Mouse (Mus musculus) thymus, adult 2 months (tissue): ENCODE measurements around the gene Gpr108. TPM values are rescaled to one million over a fixed set of nuclear protein-coding genes. Genes with fewer than 3 reads are reported as not detected.
A peak's percentile ranks its signal among the peaks of the same experiment; 100 is the strongest.

Experiments
- DNase-seq: peaks from one replicate; pipeline ENCODE4 v3.0.0; 2021
- H3K27ac ChIP-seq: fragments of 200-500 bp; 2 replicates; pipeline ENCODE4 v1.5.1; 2012; ENCODE audit warnings: low read length, control low read depth; ENCODE audit not compliant: control insufficient read depth, insufficient read depth
- H3K27me3 ChIP-seq: fragments of 200-500 bp; 2 replicates; pipeline ENCODE4 v1.6.1; 2012; ENCODE audit warnings: mild to moderate bottlenecking, low read length, moderate library complexity, mixed read lengths; ENCODE audit not compliant: control insufficient read depth, insufficient read depth
- H3K36me3 ChIP-seq: fragments of 200-500 bp; 2 replicates; pipeline ENCODE4 v1.6.1; 2012; ENCODE audit warnings: mild to moderate bottlenecking, low read length, moderate library complexity; ENCODE audit not compliant: control insufficient read depth, insufficient read depth
- H3K4me1 ChIP-seq: fragments of 200-500 bp; replicated peaks from 2 replicates; pipeline ENCODE4 v1.6.1; 2012; ENCODE audit warnings: low read length; ENCODE audit not compliant: control insufficient read depth, insufficient read depth
- H3K4me3 ChIP-seq: fragments of 200-500 bp; 2 replicates; pipeline ENCODE4 v1.5.1; 2012; ENCODE audit warnings: mild to moderate bottlenecking, low read length, control low read depth, moderate library complexity; ENCODE audit not compliant: control insufficient read depth, insufficient read depth
- CTCF ChIP-seq: fragments of 200-500 bp; IDR thresholded peaks from 2 replicates; pipeline ENCODE4 v1.5.1; 2012; ENCODE audit warnings: mild to moderate bottlenecking, control low read depth, low read length, moderate library complexity, borderline replicate concordance; ENCODE audit not compliant: control insufficient read depth, poor library complexity, insufficient read depth; ENCODE audit errors: extremely low read depth
- POLR2A ChIP-seq: fragments of 200-500 bp; IDR thresholded peaks from 2 replicates; pipeline ENCODE4 v1.6.1; 2012; ENCODE audit warnings: mild to moderate bottlenecking, low read length, control low read depth, moderate library complexity; ENCODE audit not compliant: control insufficient read depth, poor library complexity, insufficient read depth; ENCODE audit errors: extremely low read depth
- WGBS: fragments of 180-500 bp; shearing (Covaris S2); methylation state at CpG from one replicate; pipeline ENCODE4 v1.1.7; 2018; 5-methylcytosine and 5-hydroxymethylcytosine counted together
- polyA plus RNA-seq: library from polyadenylated mRNA; depleted of rRNA; stranded (reverse); fragments of >200 nt; gene quantifications from 2 replicates; pipeline ENCODE4 v1.2.3, GENCODE M21; 2012

The Gpr108 gene
- polyA plus RNA-seq, 1 experiment, result 63.9 TPM

- no peak overlapping the region for H3K27ac ChIP-seq
- H3K27me3 ChIP-seq, result no peaks in the 10 kb centered on the region
- WGBS, result 89% methylated on average over 10 of the region's 10 CpGs
- no peak for TF ChIP-seq POLR2A
- TF ChIP-seq CTCF, result no peak
- no peaks in the 10 kb centered on the region for H3K4me1 ChIP-seq
- DNase-seq, result no peak
- H3K36me3 ChIP-seq, result no peaks in the 10 kb centered on the region
- H3K4me3 ChIP-seq, result no peak overlapping the region
Observed at GRCm38 (mm10) chr17:57201841-57202724, 46.2 kb downstream of the Gpr108 start.

DNA sequence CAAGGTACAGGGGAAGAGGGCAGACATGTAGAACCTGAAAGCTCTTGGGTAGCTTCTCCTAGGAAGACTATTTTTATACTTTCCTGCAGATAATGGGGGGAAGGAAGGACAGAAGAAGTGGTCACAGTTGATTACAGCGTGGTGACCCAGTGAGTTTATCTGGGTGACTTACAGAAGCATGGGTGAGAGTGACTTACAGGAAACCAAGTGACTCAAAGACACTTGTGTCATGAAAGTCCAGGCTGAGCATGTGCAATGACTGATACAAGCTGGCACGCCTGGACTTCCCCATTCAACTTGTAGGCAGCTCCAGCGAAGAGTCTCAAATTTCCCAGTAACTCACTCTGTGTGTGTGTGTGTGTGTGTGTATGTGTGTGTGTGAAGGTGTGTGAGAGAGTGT, 50.0 kb downstream of the Gpr108 start:
- Histone ChIP-seq H3K4me3 (no peak overlapping the region), H3K27me3 (no peaks in the 10 kb centered on the region), H3K27ac (no peak overlapping the region), H3K4me1 (peaks cover 22% of the 10 kb centered on the region), H3K36me3 (no peaks in the 10 kb centered on the region)
- no peak for DNase-seq
- TF ChIP-seq POLR2A, result no peak
- TF ChIP-seq CTCF, result no peak
- 80% methylated on average over 3 of the region's 3 CpGs for WGBS

DNA sequence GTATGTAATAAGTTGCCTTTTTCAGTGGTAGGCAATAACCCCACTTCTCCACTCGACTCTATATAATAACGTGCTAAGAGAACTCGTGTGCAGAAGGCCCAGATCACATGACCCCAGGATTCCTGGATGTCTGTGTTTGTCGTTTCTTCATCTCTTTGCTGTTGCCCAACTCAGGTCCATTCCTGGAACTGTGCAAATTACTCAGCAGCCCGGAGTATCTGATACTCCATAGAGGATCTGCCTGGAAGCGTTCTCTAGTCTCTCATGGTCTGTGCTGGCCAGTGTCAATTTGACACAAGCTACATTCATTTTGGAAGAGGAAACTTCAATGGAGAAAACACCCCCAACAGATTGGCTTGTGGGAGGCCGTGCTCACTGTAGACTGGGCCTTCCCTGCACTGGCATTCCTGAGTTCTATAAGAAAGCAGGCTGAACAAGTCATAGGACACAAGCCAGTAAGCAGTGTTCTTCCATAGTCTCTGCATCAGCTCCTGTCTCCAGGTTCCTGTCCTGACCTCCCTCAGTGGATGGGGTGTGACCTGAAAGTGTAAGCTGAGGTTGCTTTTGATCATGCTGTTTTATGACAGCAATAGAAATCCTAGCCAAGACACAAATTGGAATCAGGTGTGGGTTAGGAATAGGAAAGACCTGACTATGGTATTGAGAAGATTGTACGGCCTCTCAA, 52.8 kb downstream of the Gpr108 start:
- no peaks in the 10 kb centered on the region for H3K27me3 ChIP-seq
- TF ChIP-seq CTCF (no peak), POLR2A (no peak)
- H3K36me3 ChIP-seq, result no peaks in the 10 kb centered on the region
- DNase-seq, result no peak
- no peak overlapping the region for H3K27ac ChIP-seq
- H3K4me1 ChIP-seq, result peaks cover 31% of the 10 kb centered on the region
- H3K4me3 ChIP-seq, result no peak overlapping the region
- WGBS, result 94% methylated on average over 8 of the region's 8 CpGs

DNA sequence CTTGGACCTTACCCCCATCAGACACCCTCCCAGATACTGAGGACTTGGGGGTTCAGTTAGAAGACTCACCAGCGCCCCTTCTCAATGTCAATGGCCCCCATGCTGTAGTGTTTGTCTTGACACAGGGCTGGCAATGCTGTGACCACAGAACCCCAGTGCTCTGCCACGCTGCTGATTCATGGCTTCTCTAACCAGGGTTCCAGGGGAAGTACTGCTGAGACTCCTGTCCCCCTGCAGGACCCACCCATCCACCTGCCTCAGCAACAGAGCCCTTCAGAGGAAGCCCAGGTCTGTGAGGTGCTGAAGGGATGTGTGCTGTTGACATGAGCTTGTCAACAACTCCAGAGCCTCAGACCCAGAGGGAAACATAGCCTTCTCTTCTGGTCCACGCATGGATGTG, 53.5 kb downstream of the Gpr108 start:
- peak overlapping the region; percentile 65 for H3K27ac ChIP-seq
- no peak overlapping the region for H3K4me3 ChIP-seq
- peak; percentile 36 for DNase-seq
- no peaks in the 10 kb centered on the region for H3K36me3 ChIP-seq
- H3K4me1 ChIP-seq, result peaks cover 35% of the 10 kb centered on the region
- 42% methylated on average over 3 of the region's 3 CpGs for WGBS
- no peaks in the 10 kb centered on the region for H3K27me3 ChIP-seq
- TF ChIP-seq POLR2A, result no peak
- TF ChIP-seq CTCF, result no peak

- Histone ChIP-seq H3K27ac (peak within 1 kb of the TSS; percentile 85), H3K36me3 (no peaks in the 10 kb centered on the region), H3K4me1 (peaks cover 36% of the 10 kb centered on the region), H3K27me3 (no peaks in the 10 kb centered on the region), H3K4me3 (peak within 1 kb of the TSS; percentile 36)
- DNase-seq, result peak; percentile 72
- TF ChIP-seq POLR2A, result 0 out of 2 replicates have a peak, but pooled peaks have one; percentile 35
- peak; percentile 21; the same call in 1 of the 2 replicates for TF ChIP-seq CTCF
- 4% methylated on average over 11 of the region's 11 CpGs for WGBS
Observed at GRCm38 (mm10) chr17:57194041-57194507, 54.2 kb downstream of the Gpr108 start, which contains the start of gene Tnfsf14. Gene Tnfsf14 (minus strand): TSS chr17:57194177.

DNA sequence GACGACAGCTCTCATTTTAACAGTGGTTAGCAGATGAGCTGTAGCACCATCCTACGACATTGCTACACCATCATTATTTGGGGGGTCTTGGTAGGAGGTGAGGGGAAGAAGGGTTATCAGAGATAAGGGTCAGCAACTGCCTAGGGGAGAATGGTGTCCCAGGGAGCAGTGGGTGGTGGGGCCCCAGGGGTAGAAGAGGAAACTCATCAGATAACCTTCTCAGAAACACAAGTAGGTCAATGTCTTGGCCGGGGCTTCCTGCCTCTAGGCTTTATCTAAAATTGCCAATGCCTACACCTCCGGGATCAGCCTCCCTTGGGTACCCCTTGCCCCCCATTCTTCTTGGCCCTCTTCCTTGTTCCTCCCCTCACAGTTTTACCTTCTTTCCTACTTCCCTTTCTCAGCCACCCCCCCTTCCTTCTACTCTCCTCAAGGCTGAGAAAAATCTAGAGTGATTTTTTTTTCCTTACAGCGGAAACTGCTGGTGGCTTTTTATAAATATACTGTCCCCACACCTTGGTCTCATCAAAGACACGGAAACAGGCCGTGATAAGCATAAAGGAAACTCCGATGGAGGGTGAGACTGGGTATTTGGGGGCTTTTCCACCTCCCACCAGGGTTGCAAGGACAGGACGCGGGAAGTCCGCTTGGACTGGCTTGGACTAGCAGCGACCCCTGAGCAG, 59.6 kb downstream of the Gpr108 start:
- Histone ChIP-seq H3K4me3 (no peak overlapping the region), H3K27ac (no peak overlapping the region), H3K36me3 (no peaks in the 10 kb centered on the region), H3K4me1 (peaks cover 27% of the 10 kb centered on the region), H3K27me3 (no peaks in the 10 kb centered on the region)
- 21% methylated on average over 12 of the region's 12 CpGs for WGBS
- TF ChIP-seq CTCF (no peak), POLR2A (no peak)
- DNase-seq, result no peak
